Mouse (Mus musculus) liver, adult 2 months (tissue): ENCODE results near the gene Trappc6a.
A peak's percentile ranks its signal among the peaks of the same experiment; 100 is the strongest.

Source experiments
- CTCF ChIP-seq: fragments of 200-500 bp; IDR thresholded peaks from 2 replicates; pipeline ENCODE4 v1.5.1; 2011; ENCODE audit warnings: low read depth, low read length, control low read depth
- POLR2A ChIP-seq: fragments of 200-500 bp; IDR thresholded peaks from 2 replicates; pipeline ENCODE4 v1.6.1; 2011; ENCODE audit warnings: low read length, control low read depth; ENCODE audit not compliant: insufficient read depth; ENCODE audit errors: extremely low read depth

- peak; percentile 81 for TF ChIP-seq CTCF
- TF ChIP-seq POLR2A = no peak
Observed at GRCm38 (mm10) chr7:19503481-19504068, 4.6 kb upstream of the Trappc6a start.
